Comparison of ENCODE assay signal across 11 mouse cellular contexts in genomic region chr3:50932397-50933089, GRCm38 (mm10).
DNase-seq lines count a peak whose midpoint lies in the region; ATAC-seq and TF ChIP-seq lines count a peak whose summit lies in the region.
"Had no signal": no experiment of that assay in that cellular context is flagged by ENCODE, and none has a peak within 500 bp of the region (broad histone marks: within the 10 kb centered on the region; RNA-seq: fewer than 3 reads in every experiment).

No protein-coding gene starts in this region.

- no peaks in the 10 kb centered on the region for H3K27me3 ChIP-seq in hindbrain, postnatal 0 days (ENCODE audit: insufficient read depth, low read length)
- H3K27me3 ChIP-seq: heart, embryonic 13.5 days had no signal

- no peak overlapping the region for H3K4me2 ChIP-seq in hindbrain, postnatal 0 days (ENCODE audit: low read depth, low read length)
- H3K4me2 ChIP-seq: heart, embryonic 13.5 days had no signal

- WGBS in hindbrain, postnatal 0 days = 49% methylated on average over 10 of the region's 10 CpGs

- 0 out of 2 replicates have a peak, but pooled peaks cover 6% of the 10 kb centered on the region for H3K4me1 ChIP-seq in hindbrain, postnatal 0 days (ENCODE audit: insufficient read depth, low read length)
- H3K4me1 ChIP-seq: heart, embryonic 13.5 days had no signal

- no peak overlapping the region for H3K4me3 ChIP-seq in hindbrain, postnatal 0 days (ENCODE audit: low read length)
- H3K4me3 ChIP-seq: heart, embryonic 13.5 days had no signal

- DNase-seq in heart, adult 11 months = peak; percentile 79
- no peak for DNase-seq in heart, adult 9 months (ENCODE audit: low spot score in 2 of 2)
- DNase-seq in brain, adult 2 months (ENCODE audit: low read depth, low spot score) = peak; percentile 91
- DNase-seq in cerebellum, adult 8-10 months = peak; percentile 59
- peak; percentile 43 for DNase-seq in hindbrain, postnatal 0 days (ENCODE audit: low spot score)
- no peak for DNase-seq in lung, postnatal 4 days
- no peak for DNase-seq in spleen, postnatal 4 days (ENCODE audit: low spot score in 2 of 2)
- no peak for DNase-seq in lung, postnatal 25 days (ENCODE audit: low spot score)
- DNase-seq: kidney, adult 11 months had no signal

- H3K36me3 ChIP-seq in hindbrain, postnatal 0 days (ENCODE audit: insufficient read depth, low read length) = no peaks in the 10 kb centered on the region
- H3K36me3 ChIP-seq: heart, embryonic 13.5 days had no signal

- no peaks in the 10 kb centered on the region for H3K9me3 ChIP-seq in hindbrain, postnatal 0 days (ENCODE audit: low read length)
- H3K9me3 ChIP-seq: heart, embryonic 13.5 days had no signal

- ATAC-seq in hindbrain, postnatal 0 days = peak; percentile 62; the same call in 1 of the 2 replicates

- no peak for TF ChIP-seq CTCF in hindbrain, postnatal 0 days (IDR thresholded peaks at IDR 0.05; ENCODE audit: low read depth)

- no peak overlapping the region for H3K9ac ChIP-seq in hindbrain, postnatal 0 days (replicated peaks; ENCODE audit: low read length)
- H3K9ac ChIP-seq: heart, embryonic 13.5 days; liver, embryonic 14.5 days had no signal

- peak overlapping the region; percentile 21; the same call in 1 of the 2 replicates for H3K27ac ChIP-seq in hindbrain, postnatal 0 days
- H3K27ac ChIP-seq: heart, embryonic 13.5 days; liver, embryonic 14.5 days had no signal

Comparison
In these comparisons a context has a peak if more than half of its experiments do, and no peak if none do; other contexts are left out.
1. DNase-seq: peak in heart, adult 11 months (single experiment), brain, adult 2 months (single experiment), cerebellum, adult 8-10 months (single experiment) and hindbrain, postnatal 0 days (single experiment); none in heart, adult 9 months (0 of 2), lung, postnatal 4 days (0 of 2), spleen, postnatal 4 days (0 of 2) and lung, postnatal 25 days (single experiment).